Mouse (Mus musculus) v-Abl transformed pro-B cells (cell line): ENCODE results near the gene Mcpt4.
"Not testable (repeated sequence)": the region's sequence is repeated elsewhere in the genome, so short reads cannot be mapped to it uniquely, and the experiment has no call there.

Experiments used
- in situ Hi-C, 2 experiments: fragments of 400-800 bp; cut with MboI; formaldehyde crosslinking; loops; one replicate each; pipeline ENCODE4 v1.15.1; 2025; ENCODE audit not compliant: unreplicated experiment in 2 of 2

The Mcpt4 gene

GRCm38 (mm10) chr14:56062213-56062612, at the start of gene Mcpt4:
Gene Mcpt4 (minus strand): TSS chr14:56062313.
- in situ Hi-C loops, result not testable (repeated sequence)

- in situ Hi-C loops, result no loop called here
Measured at GRCm38 (mm10) chr14:56105447-56106180, 43.5 kb upstream of the Mcpt4 start.

- in situ Hi-C loops, result no loop called here
Measured at GRCm38 (mm10) chr14:56105016-56105415, 42.9 kb upstream of the Mcpt4 start.

GRCm38 (mm10) chr14:56103452-56103851, 41.3 kb upstream of the Mcpt4 start:
- in situ Hi-C loops, result no loop called here

- in situ Hi-C loops, result no loop called here
Measured at GRCm38 (mm10) chr14:56102386-56102785, 40.3 kb upstream of the Mcpt4 start, which contains the start of gene Ctsg. Gene Ctsg (minus strand): TSS chr14:56102574.

- in situ Hi-C loops, result no loop called here
Measured at GRCm38 (mm10) chr14:56098940-56099339, 36.8 kb upstream of the Mcpt4 start.

GRCm38 (mm10) chr14:56097597-56097996, 35.5 kb upstream of the Mcpt4 start:
- in situ Hi-C loops, result no loop called here

GRCm38 (mm10) chr14:56093353-56093752, 31.2 kb upstream of the Mcpt4 start:
- in situ Hi-C loops, result no loop called here

- in situ Hi-C loops, result no loop called here
Measured at GRCm38 (mm10) chr14:56086711-56087110, 24.6 kb upstream of the Mcpt4 start.

GRCm38 (mm10) chr14:56085167-56085566, 23.1 kb upstream of the Mcpt4 start, which contains the start of gene Mcpt8:
Gene Mcpt8 (minus strand): TSS chr14:56085273.
- in situ Hi-C loops, result no loop called here

GRCm38 (mm10) chr14:56082016-56082415, 19.9 kb upstream of the Mcpt4 start:
- in situ Hi-C loops, result no loop called here

- in situ Hi-C loops, result no loop called here
Measured at GRCm38 (mm10) chr14:56057722-56058121, 4.4 kb downstream of the Mcpt4 start.

GRCm38 (mm10) chr14:56055408-56055807, 6.7 kb downstream of the Mcpt4 start:
- in situ Hi-C loops, result no loop called here

GRCm38 (mm10) chr14:56041792-56042191, 20.3 kb downstream of the Mcpt4 start, which contains the start of gene Mcpt2:
Gene Mcpt2 (plus strand): TSS chr14:56042041.
- in situ Hi-C loops, result not testable (repeated sequence)

- in situ Hi-C loops, result no loop called here
Measured at GRCm38 (mm10) chr14:56034433-56034832, 27.7 kb downstream of the Mcpt4 start.

GRCm38 (mm10) chr14:56030395-56030794, 31.7 kb downstream of the Mcpt4 start, which contains the start of gene Mcpt9:
Gene Mcpt9 (minus strand): TSS chr14:56030495.
- in situ Hi-C loops, result not testable (repeated sequence)

GRCm38 (mm10) chr14:56021305-56021704, 40.8 kb downstream of the Mcpt4 start:
- in situ Hi-C loops, result not testable (repeated sequence)

GRCm38 (mm10) chr14:56019446-56019845, 42.7 kb downstream of the Mcpt4 start:
- in situ Hi-C loops, result no loop called here

GRCm38 (mm10) chr14:56017671-56018070, 44.4 kb downstream of the Mcpt4 start, which contains the start of gene Mcpt1:
Gene Mcpt1 (plus strand): TSS chr14:56017971.
- in situ Hi-C loops, result not testable (repeated sequence)

GRCm38 (mm10) chr14:56013924-56014323, 48.2 kb downstream of the Mcpt4 start:
- in situ Hi-C loops, result no loop called here

- in situ Hi-C loops, result no loop called here
Measured at GRCm38 (mm10) chr14:56013147-56013546, 49.0 kb downstream of the Mcpt4 start.
